Mouse (Mus musculus): Measurements from ENCODE around the gene Map6d1. TPM values are rescaled to one million over a fixed set of nuclear protein-coding genes. Genes with fewer than 3 reads are reported as not detected.

Map6d1 gene
- polyA plus RNA-seq, 1 experiment = not detected

DNA sequence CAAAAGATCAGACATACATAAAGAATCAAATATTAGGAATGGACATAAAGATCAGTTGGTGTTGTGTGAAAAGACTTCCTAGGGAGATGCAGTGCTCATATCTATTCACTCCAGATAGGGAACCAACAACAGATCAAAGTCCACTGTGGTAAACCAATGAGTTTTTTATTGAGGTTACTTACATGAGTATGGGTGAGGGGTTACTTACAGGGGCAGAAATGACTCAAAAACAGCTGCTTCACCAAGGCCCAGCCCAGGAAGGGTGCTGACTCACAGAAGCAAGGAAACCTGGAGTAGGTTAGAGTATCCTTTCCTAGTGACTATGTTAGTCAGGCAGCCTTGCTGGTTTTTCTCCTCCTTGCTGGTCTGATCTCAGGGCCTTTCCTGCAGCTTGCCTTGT lies 49.1 kb downstream of the Map6d1 start:
- Histone ChIP-seq H3K27me3 (replicated peaks) (no peaks in the 10 kb centered on the region), H3K4me3 (replicated peaks) (peak overlapping the region; percentile 21), H3K9me3 (no peaks in the 10 kb centered on the region), H3K36me3 (replicated peaks; ENCODE audit: low read length) (peaks cover 88% of the 10 kb centered on the region), H3K4me1 (peaks cover 43% of the 10 kb centered on the region)
- TF ChIP-seq GATA1 (IDR thresholded peaks at IDR 0.05; ENCODE audit: borderline replicate concordance, low read length) (no peak), FLI1 (IDR thresholded peaks at IDR 0.05; ENCODE audit: low read length) (no peak)

DNA sequence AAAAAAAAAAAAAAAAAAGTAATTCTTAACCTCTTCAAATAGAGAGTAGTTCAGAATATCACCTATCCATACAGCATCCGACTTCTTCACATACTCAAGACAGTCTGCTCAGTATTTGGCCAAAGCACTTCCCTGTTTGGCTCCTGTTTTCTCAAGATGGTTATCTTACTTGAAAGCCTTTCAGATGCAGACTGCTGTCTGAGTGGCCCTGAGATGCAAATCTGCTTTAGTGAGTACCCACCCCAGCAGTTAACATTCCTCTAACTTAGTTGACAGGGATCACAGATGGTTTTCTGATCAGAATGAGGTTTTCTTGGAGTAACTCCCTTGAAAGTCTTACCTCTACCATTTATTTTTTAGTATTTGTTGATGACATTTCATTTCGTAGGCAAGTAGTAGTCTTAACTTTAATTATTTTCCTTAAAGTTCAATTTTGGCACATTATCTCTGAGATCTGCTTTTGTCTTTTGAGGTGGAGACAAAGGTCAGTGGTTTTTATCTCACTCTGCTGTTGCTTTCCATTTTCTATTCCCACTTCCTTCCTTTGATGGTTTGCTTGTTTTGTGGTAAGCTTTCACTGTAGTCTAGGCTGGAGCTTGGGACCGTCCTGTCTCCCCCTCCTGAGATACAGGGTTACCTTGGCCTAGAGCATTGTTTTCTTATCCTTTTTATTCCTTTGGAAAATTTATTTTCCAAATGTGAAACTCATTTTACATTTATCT lies 49.8 kb downstream of the Map6d1 start:
- Histone ChIP-seq H3K4me1 (peaks cover 36% of the 10 kb centered on the region), H3K9me3 (no peaks in the 10 kb centered on the region), H3K4me3 (replicated peaks) (no peak overlapping the region), H3K36me3 (replicated peaks; ENCODE audit: low read length) (peaks cover 88% of the 10 kb centered on the region), H3K27me3 (replicated peaks) (no peaks in the 10 kb centered on the region)
- TF ChIP-seq FLI1 (IDR thresholded peaks at IDR 0.05; ENCODE audit: low read length) (no peak), GATA1 (IDR thresholded peaks at IDR 0.05; ENCODE audit: borderline replicate concordance, low read length) (no peak)

GRCm38 (mm10) chr16:20185368-20185767 lies 55.8 kb downstream of the Map6d1 start:
- peaks cover 9% of the 10 kb centered on the region; the same call in 1 of the 2 replicates for H3K4me1 ChIP-seq
- H3K9me3 ChIP-seq = no peaks in the 10 kb centered on the region
- TF ChIP-seq GATA1 (IDR thresholded peaks at IDR 0.05; ENCODE audit: borderline replicate concordance, low read length) (no peak), FLI1 (IDR thresholded peaks at IDR 0.05; ENCODE audit: low read length) (no peak)
- H3K27me3 ChIP-seq (replicated peaks) = no peaks in the 10 kb centered on the region
- H3K36me3 ChIP-seq (replicated peaks; ENCODE audit: low read length) = peaks cover 69% of the 10 kb centered on the region
- no peak overlapping the region for H3K4me3 ChIP-seq (replicated peaks)

Other genes starting within 250 kb of the Map6d1 start
- gene Klhl24, start 143.8 kb downstream of the Map6d1 start, polyA plus RNA-seq (2012; ENCODE audit: insufficient read depth, low replicate concordance) = 0.66 and 3.7 TPM in 2 replicates
- gene Yeats2, start 100.3 kb downstream of the Map6d1 start, polyA plus RNA-seq (2012; ENCODE audit: insufficient read depth, low replicate concordance) = 6.7 and 7.5 TPM in 2 replicates
- 30.1 and 165 TPM in 2 replicates for gene Parl, start 61.0 kb upstream of the Map6d1 start, polyA plus RNA-seq (2012; ENCODE audit: insufficient read depth, low replicate concordance)
- not detected in 2 replicates for gene Cyp2ab1, start 84.0 kb upstream of the Map6d1 start, polyA plus RNA-seq (2012; ENCODE audit: insufficient read depth, low replicate concordance)
- gene Abcc5, start 185.0 kb upstream of the Map6d1 start, polyA plus RNA-seq (2012; ENCODE audit: insufficient read depth, low replicate concordance) = 5.3 and 17.1 TPM in 2 replicates